Mouse (Mus musculus) midbrain, embryonic 16.5 days (tissue): ENCODE results near the gene Mindy4. TPM values are rescaled to one million over a fixed set of nuclear protein-coding genes. Genes with fewer than 3 reads are reported as not detected.
A peak's percentile ranks its signal among the peaks of the same experiment; 100 is the strongest.

Source experiments
- ATAC-seq: fragments of 200-750 bp; cut with Nextera tagmentation; 2 replicates; pipeline ENCODE4 v1.8.0; 2017; ENCODE audit warnings: moderate TSS enrichment
- H3K27ac ChIP-seq: fragments of 300-500 bp; sonication (generic); 2 replicates; pipeline ENCODE4 v1.5.1; 2014; ENCODE audit warnings: mild to moderate bottlenecking, low read length, mixed read lengths
- H3K27me3 ChIP-seq: fragments of 300-500 bp; sonication (generic); 2 replicates; pipeline ENCODE4 v1.6.1; 2014; ENCODE audit warnings: low read depth, low read length, mixed read lengths; ENCODE audit not compliant: control insufficient read depth, insufficient read depth
- H3K36me3 ChIP-seq: fragments of 300-500 bp; sonication (generic); 2 replicates; pipeline ENCODE4 v1.6.1; 2014; ENCODE audit warnings: mild to moderate bottlenecking, low read length, moderate library complexity, mixed read lengths; ENCODE audit not compliant: control insufficient read depth, insufficient read depth
- H3K4me1 ChIP-seq: fragments of 300-500 bp; sonication (generic); 2 replicates; pipeline ENCODE4 v1.6.1; 2014; ENCODE audit warnings: mild to moderate bottlenecking, low read length, mixed read lengths; ENCODE audit not compliant: control insufficient read depth, insufficient read depth
- H3K4me2 ChIP-seq: fragments of 300-500 bp; sonication (generic); 2 replicates; pipeline ENCODE4 v1.6.1; 2014; ENCODE audit warnings: mild to moderate bottlenecking, low read length, mixed read lengths
- H3K4me3 ChIP-seq: fragments of 300-500 bp; sonication (generic); 2 replicates; pipeline ENCODE4 v1.5.1; 2014; ENCODE audit warnings: low read depth, mild to moderate bottlenecking, low read length, moderate library complexity, mixed read lengths
- H3K9ac ChIP-seq: fragments of 300-500 bp; sonication (generic); 2 replicates; pipeline ENCODE4 v1.6.1; 2014; ENCODE audit warnings: low read depth, low read length, mixed read lengths
- H3K9me3 ChIP-seq: fragments of 300-500 bp; sonication (generic); replicated peaks from 2 replicates; pipeline ENCODE4 v1.6.1; 2014; ENCODE audit warnings: mild to moderate bottlenecking, low read length, mixed read lengths; ENCODE audit not compliant: control insufficient read depth, poor library complexity, severe bottlenecking
- WGBS: fragments of 180-500 bp; shearing (Covaris S2); extraction: QIAGEN DNeasy Blood & Tissue Kit; methylation state at CpG from one replicate; pipeline ENCODE4 v1.1.7; 2014; 5-methylcytosine and 5-hydroxymethylcytosine counted together
- polyA plus RNA-seq: library from polyadenylated mRNA; unstranded; fragments of >200 nt; fragmentation: Nextera tagmentation; extraction: Ambion mirVana; gene quantifications from 2 replicates; pipeline ENCODE4 v1.2.1, GENCODE M21; 2015

Mindy4 gene
- polyA plus RNA-seq, 1 experiment from 2014 or later: 12.6 TPM

- H3K4me3 ChIP-seq: no peak overlapping the region
- ATAC-seq: no peak
- WGBS: 72% methylated on average over 6 of the region's 6 CpGs
- no peak overlapping the region for H3K4me2 ChIP-seq
- peaks cover 6% of the 10 kb centered on the region for H3K4me1 ChIP-seq
- H3K9me3 ChIP-seq: no peaks in the 10 kb centered on the region
- H3K27ac ChIP-seq: no peak overlapping the region
- H3K9ac ChIP-seq: no peak overlapping the region
- no peaks in the 10 kb centered on the region for H3K36me3 ChIP-seq
- H3K27me3 ChIP-seq: no peaks in the 10 kb centered on the region
These were observed 128.1 kb downstream of the Mindy4 start for GRCm38 (mm10) chr6:55331315-55331714.

DNA sequence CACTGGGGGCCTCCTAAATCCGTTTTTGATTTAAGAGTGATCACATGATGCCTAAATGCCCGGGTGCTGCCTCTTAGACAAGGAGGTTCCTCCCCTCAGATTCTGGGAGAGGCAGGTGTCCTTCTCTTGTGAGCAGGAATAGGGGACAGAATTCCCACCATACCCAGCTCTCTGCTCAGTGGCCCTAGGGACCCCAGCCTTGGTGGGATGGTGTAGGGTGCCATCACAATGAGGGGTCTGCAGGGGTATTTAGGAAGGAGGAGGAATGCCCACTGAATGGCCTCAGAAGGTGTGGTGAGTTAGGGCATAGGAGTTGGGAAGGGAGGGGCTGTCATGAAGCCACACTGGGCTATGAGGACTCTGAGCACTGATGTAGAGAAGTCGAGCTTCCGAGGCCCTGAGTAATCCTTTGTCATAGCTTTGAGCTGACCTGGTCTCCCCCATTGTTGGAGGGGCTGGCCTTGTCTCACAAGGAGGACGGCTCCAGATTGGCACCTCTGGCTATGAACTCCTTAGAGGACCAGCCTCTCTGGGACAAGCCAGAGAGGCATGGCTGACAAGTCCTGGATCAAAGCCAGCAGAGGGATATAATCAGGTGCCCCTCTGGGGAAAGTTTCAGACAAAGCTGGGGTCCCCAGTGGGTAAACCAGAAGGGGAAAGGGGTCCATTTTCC, 129.1 kb downstream of the Mindy4 start:
- Histone ChIP-seq H3K4me1 (peaks cover 7% of the 10 kb centered on the region), H3K9me3 (no peaks in the 10 kb centered on the region), H3K27me3 (no peaks in the 10 kb centered on the region), H3K36me3 (no peaks in the 10 kb centered on the region), H3K9ac (no peak overlapping the region), H3K4me3 (no peak overlapping the region), H3K27ac (no peak overlapping the region), H3K4me2 (no peak overlapping the region)
- WGBS: 32% methylated on average over 5 of the region's 5 CpGs
- ATAC-seq: 0 out of 2 replicates have a peak, but pooled peaks have one; percentile 22

- peak; percentile 52; the same call in 1 of the 2 replicates for ATAC-seq
- H3K9ac ChIP-seq: no peak overlapping the region
- peaks cover 7% of the 10 kb centered on the region for H3K4me1 ChIP-seq
- H3K4me2 ChIP-seq: no peak overlapping the region
- H3K27me3 ChIP-seq: no peaks in the 10 kb centered on the region
- no peak overlapping the region for H3K27ac ChIP-seq
- no peaks in the 10 kb centered on the region for H3K36me3 ChIP-seq
- WGBS: 65% methylated on average over 6 of the region's 6 CpGs
- no peaks in the 10 kb centered on the region for H3K9me3 ChIP-seq
- no peak overlapping the region for H3K4me3 ChIP-seq
These were observed 129.6 kb downstream of the Mindy4 start for GRCm38 (mm10) chr6:55332773-55333109.

- Histone ChIP-seq H3K4me1 (peaks cover 7% of the 10 kb centered on the region), H3K27ac (no peak within 1 kb of the TSS), H3K4me2 (no peak within 1 kb of the TSS), H3K4me3 (no peak within 1 kb of the TSS), H3K27me3 (no peaks in the 10 kb centered on the region), H3K36me3 (no peaks in the 10 kb centered on the region), H3K9ac (no peak within 1 kb of the TSS), H3K9me3 (no peaks in the 10 kb centered on the region)
- ATAC-seq: peak; percentile 70
- WGBS: 22% methylated on average over 10 of the region's 12 CpGs
These were observed 132.9 kb downstream of the Mindy4 start, which contains the start of gene Aqp1 for GRCm38 (mm10) chr6:55335989-55336514. Gene Aqp1, plus strand, starts transcription at chr6:55336432.

DNA sequence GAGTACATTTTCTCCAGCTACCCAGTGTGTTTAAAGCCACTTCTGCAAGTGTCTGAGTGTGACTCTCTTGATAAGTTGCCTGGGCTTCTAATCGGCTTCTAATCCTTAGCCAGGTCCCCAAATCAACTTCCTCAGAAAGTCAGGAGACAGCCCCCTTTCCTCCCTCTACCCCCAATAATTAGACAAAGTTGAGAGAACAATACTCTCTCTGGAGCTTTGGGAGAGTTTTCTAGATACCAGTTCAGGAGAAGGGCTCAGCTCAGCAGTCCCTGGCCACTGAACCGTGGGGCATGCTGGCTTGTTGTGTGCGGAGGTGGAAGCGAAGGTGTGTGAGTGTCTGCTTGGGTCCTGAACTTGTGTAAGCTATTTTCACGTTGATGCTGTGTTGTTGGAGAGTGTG, 134.1 kb downstream of the Mindy4 start:
- Histone ChIP-seq H3K4me1 (peaks cover 7% of the 10 kb centered on the region; the same call in 1 of the 2 replicates), H3K27ac (no peak overlapping the region), H3K36me3 (no peaks in the 10 kb centered on the region), H3K9ac (no peak overlapping the region), H3K4me2 (no peak overlapping the region), H3K27me3 (no peaks in the 10 kb centered on the region), H3K9me3 (no peaks in the 10 kb centered on the region), H3K4me3 (no peak overlapping the region)
- 89% methylated on average over 5 of the region's 5 CpGs for WGBS
- ATAC-seq: no peak

GRCm38 (mm10) chr6:55338077-55338476, 134.9 kb downstream of the Mindy4 start:
- Histone ChIP-seq H3K36me3 (no peaks in the 10 kb centered on the region), H3K4me2 (no peak overlapping the region), H3K4me1 (peaks cover 7% of the 10 kb centered on the region; the same call in 1 of the 2 replicates), H3K9ac (no peak overlapping the region), H3K27me3 (no peaks in the 10 kb centered on the region), H3K9me3 (no peaks in the 10 kb centered on the region), H3K27ac (no peak overlapping the region), H3K4me3 (no peak overlapping the region)
- WGBS: 53% methylated on average over 6 of the region's 6 CpGs
- ATAC-seq: no peak

DNA sequence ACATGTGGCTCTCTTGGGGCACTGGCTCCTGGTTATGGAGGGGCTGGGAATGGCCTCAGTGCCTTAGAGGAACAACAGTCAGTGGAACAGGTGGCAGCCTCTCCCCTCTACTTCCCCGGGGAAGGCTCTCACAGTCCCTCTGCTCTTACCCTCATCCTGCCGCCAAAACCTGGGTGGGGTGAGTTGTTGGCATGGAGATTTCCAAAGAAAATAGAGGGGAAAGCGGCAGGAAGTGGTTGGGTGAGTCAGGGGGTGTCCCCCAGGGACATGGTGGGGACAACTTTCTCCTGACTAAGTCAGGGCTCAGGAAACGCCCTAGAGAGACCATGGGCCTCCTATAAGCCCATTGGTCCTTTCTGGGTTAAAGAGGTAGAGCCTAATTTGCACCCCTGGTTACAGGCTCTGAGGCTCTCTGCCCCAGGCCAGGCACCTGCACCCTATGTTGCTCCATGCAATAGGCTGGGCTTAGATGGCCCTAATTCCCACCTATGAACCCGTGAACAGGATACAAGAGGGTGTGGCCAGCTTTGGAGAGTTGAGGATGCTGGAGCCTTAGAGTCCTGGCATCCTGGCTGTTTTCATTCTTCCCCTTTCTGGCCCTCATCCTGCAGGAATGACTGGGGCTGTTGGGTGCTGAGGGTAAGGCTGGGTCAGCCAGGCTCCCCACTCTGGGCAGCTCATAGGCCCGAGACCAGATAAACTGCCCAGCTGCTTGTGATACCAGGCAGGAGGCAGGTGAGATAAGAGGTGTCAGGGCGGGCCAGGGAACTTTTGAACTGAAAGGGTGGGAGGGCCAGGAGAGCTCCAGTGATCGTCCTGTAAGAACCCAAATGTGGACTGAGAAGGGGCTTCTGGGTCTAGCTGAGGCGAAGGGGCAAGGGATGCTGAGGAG, 136.0 kb downstream of the Mindy4 start:
- Histone ChIP-seq H3K4me2 (no peak overlapping the region), H3K9me3 (no peaks in the 10 kb centered on the region), H3K9ac (no peak overlapping the region), H3K27me3 (no peaks in the 10 kb centered on the region), H3K36me3 (no peaks in the 10 kb centered on the region), H3K4me3 (no peak overlapping the region), H3K4me1 (peaks cover 7% of the 10 kb centered on the region; the same call in 1 of the 2 replicates), H3K27ac (no peak overlapping the region)
- no peak for ATAC-seq
- WGBS: 82% methylated on average over 9 of the region's 9 CpGs

DNA sequence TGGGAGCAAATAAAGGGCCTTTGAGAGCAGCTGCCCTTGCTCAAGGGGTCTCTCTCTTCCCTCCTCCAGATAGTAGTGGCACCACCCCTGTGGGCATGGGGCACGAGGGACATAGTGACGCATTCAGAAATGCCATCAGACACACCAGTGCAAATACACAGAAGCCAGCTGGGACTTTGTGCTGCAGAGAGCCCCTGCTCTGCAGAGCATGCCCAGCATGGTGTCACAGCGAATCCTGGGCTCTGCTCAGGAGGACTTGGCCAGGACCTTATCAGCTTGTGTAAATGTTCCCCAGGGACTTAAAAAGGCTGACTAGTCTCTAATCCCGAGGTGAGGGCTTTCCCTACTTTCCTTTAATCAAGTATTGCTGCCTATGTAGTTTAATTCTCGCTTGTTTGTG, 138.5 kb downstream of the Mindy4 start:
- H3K36me3 ChIP-seq: no peaks in the 10 kb centered on the region
- H3K4me1 ChIP-seq: peaks cover 4% of the 10 kb centered on the region; the same call in 1 of the 2 replicates
- no peak overlapping the region for H3K4me3 ChIP-seq
- H3K9ac ChIP-seq: no peak overlapping the region
- H3K4me2 ChIP-seq: no peak overlapping the region
- 0 out of 2 replicates have a peak, but pooled peaks have one; percentile 16 for ATAC-seq
- 18% methylated on average over 5 of the region's 5 CpGs for WGBS
- no peak overlapping the region for H3K27ac ChIP-seq
- no peaks in the 10 kb centered on the region for H3K27me3 ChIP-seq
- no peaks in the 10 kb centered on the region for H3K9me3 ChIP-seq

DNA sequence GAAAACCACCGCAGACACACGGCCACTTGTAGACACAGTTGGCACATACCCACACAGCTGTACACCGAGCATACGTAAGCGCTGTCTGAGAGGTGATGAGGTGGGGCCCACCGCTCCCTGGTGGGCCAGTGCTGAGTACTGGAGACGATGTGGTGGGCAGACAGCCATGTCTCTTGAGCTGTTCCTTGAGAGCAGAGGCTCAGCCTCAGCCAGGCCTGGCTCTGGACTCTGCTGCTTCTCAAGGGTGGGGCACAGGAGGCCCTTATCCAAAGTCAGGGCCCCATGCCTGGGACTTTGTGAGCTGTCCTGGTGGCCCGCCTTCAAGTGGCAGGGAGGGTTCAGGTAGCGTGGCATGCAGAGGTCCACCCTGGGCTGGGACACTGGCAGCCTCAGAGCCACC, 139.1 kb downstream of the Mindy4 start:
- H3K27me3 ChIP-seq: no peaks in the 10 kb centered on the region
- H3K4me1 ChIP-seq: peaks cover 4% of the 10 kb centered on the region; the same call in 1 of the 2 replicates
- no peak overlapping the region for H3K27ac ChIP-seq
- peak; percentile 50; the same call in 1 of the 2 replicates for ATAC-seq
- 74% methylated on average over 9 of the region's 9 CpGs for WGBS
- H3K9me3 ChIP-seq: no peaks in the 10 kb centered on the region
- no peaks in the 10 kb centered on the region for H3K36me3 ChIP-seq
- H3K4me3 ChIP-seq: no peak overlapping the region
- no peak overlapping the region for H3K4me2 ChIP-seq
- H3K9ac ChIP-seq: no peak overlapping the region
